Comparison of ENCODE assay signal across 10 mouse cellular contexts in genomic region chr9:77439371-77439770, GRCm38 (mm10).
DNase-seq lines count a peak whose midpoint lies in the region; ATAC-seq and TF ChIP-seq lines count a peak whose summit lies in the region.
"Had no signal": no experiment of that assay in that cellular context is flagged by ENCODE, and none has a peak within 500 bp of the region (broad histone marks: within the 10 kb centered on the region; RNA-seq: fewer than 3 reads in every experiment).

No protein-coding gene starts in this region.

- intact Hi-C loops in heart, postnatal 14 days (cut with DNase I) = no loop called here

- no peaks in the 10 kb centered on the region for H3K9me3 ChIP-seq in heart, embryonic 14.5 days (ENCODE audit: control insufficient read depth, low read length)
- no peaks in the 10 kb centered on the region for H3K9me3 ChIP-seq in midbrain, embryonic 14.5 days (ENCODE audit: control insufficient read depth, low read length)
- H3K9me3 ChIP-seq in midbrain, postnatal 0 days (ENCODE audit: low read length) = no peaks in the 10 kb centered on the region
- no peaks in the 10 kb centered on the region for H3K9me3 ChIP-seq in heart, postnatal 0 days (replicated peaks; ENCODE audit: control insufficient read depth, low read length)

- no peak for ATAC-seq in heart, embryonic 14.5 days (ENCODE audit: insufficient number of reproducible peaks, insufficient read depth, low FRiP score, low read depth)
- no peak for ATAC-seq in midbrain, embryonic 14.5 days (ENCODE audit: low FRiP score, low TSS enrichment)
- no peak for ATAC-seq in midbrain, postnatal 0 days (ENCODE audit: low FRiP score)
- peak; percentile 38 for ATAC-seq in heart, postnatal 0 days (ENCODE audit: insufficient read depth, low read depth)

- TF ChIP-seq CTCF in midbrain, postnatal 0 days (IDR thresholded peaks at IDR 0.05) = no peak
- TF ChIP-seq CTCF in heart, postnatal 0 days (IDR thresholded peaks at IDR 0.05; ENCODE audit: low read depth) = no peak

- H3K9ac ChIP-seq in heart, embryonic 14.5 days (ENCODE audit: low read length) = peak overlapping the region; percentile 64
- no peak overlapping the region for H3K9ac ChIP-seq in midbrain, embryonic 14.5 days (replicated peaks; ENCODE audit: low read length)
- no peak overlapping the region for H3K9ac ChIP-seq in midbrain, postnatal 0 days (replicated peaks; ENCODE audit: low read length, poor library complexity, severe bottlenecking)
- peak overlapping the region; percentile 21; the same call in 1 of the 2 replicates for H3K9ac ChIP-seq in heart, postnatal 0 days (replicated peaks; ENCODE audit: low read depth, low read length)

- no peaks in the 10 kb centered on the region for H3K27me3 ChIP-seq in heart, embryonic 14.5 days (ENCODE audit: control insufficient read depth, insufficient read depth, low read length)
- H3K27me3 ChIP-seq in midbrain, embryonic 14.5 days (ENCODE audit: control insufficient read depth, insufficient read depth, low read length) = no peaks in the 10 kb centered on the region
- H3K27me3 ChIP-seq in midbrain, postnatal 0 days (ENCODE audit: insufficient read depth, low read length) = no peaks in the 10 kb centered on the region
- H3K27me3 ChIP-seq in heart, postnatal 0 days (ENCODE audit: control insufficient read depth, insufficient read depth, low read length) = no peaks in the 10 kb centered on the region

- peak overlapping the region; percentile 97 to 98 for H3K27ac ChIP-seq in heart, embryonic 14.5 days (replicated peaks in 1 of 2; ENCODE audit: control insufficient read depth in 1 of 2, insufficient read depth in 1 of 2, low read depth in 2 of 2, low read length in 2 of 2)
- H3K27ac ChIP-seq in midbrain, embryonic 14.5 days (replicated peaks; ENCODE audit: low read depth, low read length) = peak overlapping the region; percentile 45
- no peak overlapping the region for H3K27ac ChIP-seq in midbrain, postnatal 0 days (ENCODE audit: low read depth, low read length)
- peak overlapping the region; percentile 94 for H3K27ac ChIP-seq in heart, postnatal 0 days (ENCODE audit: low read depth)

- H3K4me2 ChIP-seq in heart, embryonic 14.5 days (ENCODE audit: low read length) = peak overlapping the region; percentile 50
- H3K4me2 ChIP-seq in midbrain, embryonic 14.5 days (ENCODE audit: low read length) = no peak overlapping the region
- H3K4me2 ChIP-seq in midbrain, postnatal 0 days (ENCODE audit: low read depth, low read length, poor library complexity, severe bottlenecking) = no peak overlapping the region
- H3K4me2 ChIP-seq in heart, postnatal 0 days (ENCODE audit: low read depth, low read length) = peak overlapping the region; percentile 45

- H3K36me3 ChIP-seq in heart, embryonic 14.5 days (ENCODE audit: control insufficient read depth, insufficient read depth, low read length) = peaks cover 28% of the 10 kb centered on the region
- H3K36me3 ChIP-seq in midbrain, embryonic 14.5 days (ENCODE audit: control insufficient read depth, insufficient read depth, low read length) = 0 out of 2 replicates have a peak, but pooled peaks cover 4% of the 10 kb centered on the region
- H3K36me3 ChIP-seq in midbrain, postnatal 0 days (ENCODE audit: insufficient read depth, low read length) = peaks cover 7% of the 10 kb centered on the region; the same call in 1 of the 2 replicates
- peaks cover 17% of the 10 kb centered on the region for H3K36me3 ChIP-seq in heart, postnatal 0 days (replicated peaks; ENCODE audit: control insufficient read depth, insufficient read depth, low read length)

- no peak for DNase-seq in heart, postnatal 14 days
- no peak for DNase-seq in midbrain, embryonic 14.5 days
- no peak for DNase-seq in midbrain, postnatal 0 days (ENCODE audit: low spot score)
- peak; percentile 40 for DNase-seq in heart, postnatal 0 days (ENCODE audit: low spot score)
- DNase-seq in left cerebral cortex, adult 11 months (ENCODE audit: low spot score) = no peak
- no peak for DNase-seq in kidney, postnatal 10 days
- DNase-seq: gastrocnemius, postnatal 10 days; kidney, postnatal 25 days; thymus, postnatal 36 days had no signal

- TF ChIP-seq EP300 in heart, postnatal 0 days (IDR thresholded peaks at IDR 0.05; ENCODE audit: low read depth) = no peak

- 48% methylated on average over 6 of the region's 6 CpGs for WGBS in heart, embryonic 14.5 days
- 94% methylated on average over 6 of the region's 6 CpGs for WGBS in midbrain, embryonic 14.5 days
- WGBS in midbrain, postnatal 0 days = 87% methylated on average over 6 of the region's 6 CpGs
- 44% methylated on average over 6 of the region's 6 CpGs for WGBS in heart, postnatal 0 days

- peak overlapping the region in 1 of 2 experiments; percentile 3; a peak in 1 of 4 replicates for H3K4me3 ChIP-seq in heart, embryonic 14.5 days (ENCODE audit: control insufficient read depth in 1 of 2, insufficient read depth in 1 of 2, low read depth in 1 of 2, low read length in 2 of 2)
- H3K4me3 ChIP-seq in midbrain, embryonic 14.5 days (replicated peaks; ENCODE audit: low read depth, low read length) = no peak overlapping the region
- no peak overlapping the region for H3K4me3 ChIP-seq in midbrain, postnatal 0 days (ENCODE audit: low read depth, low read length)
- no peak overlapping the region for H3K4me3 ChIP-seq in heart, postnatal 0 days (ENCODE audit: low read depth, low read length)

- H3K4me1 ChIP-seq in heart, embryonic 14.5 days (ENCODE audit: control insufficient read depth in 2 of 2, insufficient read depth in 2 of 2, low read length in 2 of 2) = peaks cover 8 to 16% of the 10 kb centered on the region in 2 experiments
- H3K4me1 ChIP-seq in midbrain, embryonic 14.5 days (ENCODE audit: control insufficient read depth, insufficient read depth, low read length) = no peaks in the 10 kb centered on the region; the same call in 1 of the 2 replicates
- no peaks in the 10 kb centered on the region for H3K4me1 ChIP-seq in midbrain, postnatal 0 days (ENCODE audit: insufficient read depth, low read length)
- H3K4me1 ChIP-seq in heart, postnatal 0 days (ENCODE audit: control insufficient read depth, insufficient read depth) = peaks cover 8% of the 10 kb centered on the region

Comparison
In these comparisons a context has a peak if more than half of its experiments do, and no peak if none do; other contexts are left out.
1. H3K4me2 ChIP-seq: peak in heart, embryonic 14.5 days (single experiment) and heart, postnatal 0 days (single experiment); none in midbrain, embryonic 14.5 days (single experiment) and midbrain, postnatal 0 days (single experiment).
2. H3K9ac ChIP-seq: peak in heart, embryonic 14.5 days (single experiment) and heart, postnatal 0 days (single experiment); none in midbrain, embryonic 14.5 days (single experiment) and midbrain, postnatal 0 days (single experiment).